Mouse (Mus musculus) CH12.LX (cell line): ENCODE data around the gene Sall2. TPM values are rescaled to one million over a fixed set of nuclear protein-coding genes. Genes with fewer than 3 reads are reported as not detected.

Experiments
- DNase-seq: peaks from one replicate; pipeline ENCODE4 v3.0.0-alpha.2; 2013; ENCODE audit errors: extremely low read depth
- H3K27ac ChIP-seq: 2 replicates; pipeline ENCODE4 v1.5.1; 2012; ENCODE audit warnings: low read depth, mild to moderate bottlenecking, control low read depth, moderate library complexity; ENCODE audit not compliant: insufficient read depth
- H3K27me3 ChIP-seq: replicated peaks from 2 replicates; pipeline ENCODE3; 2012; ENCODE audit warnings: inconsistent platforms
- H3K36me3 ChIP-seq, 2 experiments: replicated peaks in 1 of 2; 2 replicates each; pipeline versions ENCODE3 to v1.6.1; 2012; ENCODE audit warnings: inconsistent platforms in 1 of 2, low read length in 1 of 2, mild to moderate bottlenecking in 1 of 2, mixed read lengths in 1 of 2, moderate library complexity in 1 of 2; ENCODE audit not compliant: control insufficient read depth in 1 of 2, insufficient read depth in 1 of 2
- H3K4me1 ChIP-seq, 2 experiments: 2 replicates each; pipeline ENCODE4 v1.6.1; 2012; ENCODE audit warnings: inconsistent platforms in 1 of 2, moderate library complexity in 1 of 2; ENCODE audit not compliant: insufficient read depth in 2 of 2, control insufficient read depth in 1 of 2
- H3K4me2 ChIP-seq: 2 replicates; pipeline ENCODE4 v1.6.1; 2012; ENCODE audit warnings: low read depth, mild to moderate bottlenecking, control low read depth; ENCODE audit not compliant: poor library complexity, insufficient read depth, severe bottlenecking
- H3K4me3 ChIP-seq, 3 experiments: fragments of 150-350 bp in 1 of 3; sonication (generic) in 1 of 3; replicated peaks in 1 of 3; 2 replicates each; pipeline versions ENCODE3 to v1.5.1; 2011 to 2012; ENCODE audit warnings: low read depth in 2 of 3, low read length in 2 of 3, mild to moderate bottlenecking in 2 of 3, moderate library complexity in 2 of 3, control low read depth in 1 of 3, improper control_type of control experiment in 1 of 3, inconsistent platforms in 1 of 3, mixed read lengths in 1 of 3; ENCODE audit not compliant: poor library complexity in 1 of 3
- H3K79me2 ChIP-seq: replicated peaks from 2 replicates; pipeline ENCODE4 v1.6.1; 2012; ENCODE audit warnings: mild to moderate bottlenecking, moderate library complexity; ENCODE audit not compliant: control insufficient read depth, poor library complexity, insufficient read depth, severe bottlenecking; ENCODE audit errors: extremely low read depth
- H3K9ac ChIP-seq: 2 replicates; pipeline ENCODE4 v1.6.1; 2012; ENCODE audit warnings: low read depth, mild to moderate bottlenecking, control low read depth, moderate library complexity; ENCODE audit not compliant: insufficient read depth
- H3K9me3 ChIP-seq: replicated peaks from 2 replicates; pipeline ENCODE3; 2012; ENCODE audit warnings: low read length, inconsistent platforms, mixed read lengths
- BHLHE40 ChIP-seq: IDR thresholded peaks from 2 replicates; pipeline ENCODE4 v1.6.1; 2011; ENCODE audit warnings: mild to moderate bottlenecking, low read depth, low read length, improper control_type of control experiment
- CHD2 ChIP-seq: IDR thresholded peaks from 2 replicates; pipeline ENCODE4 v1.6.1; 2011; ENCODE audit warnings: low read length, improper control_type of control experiment
- EP300 ChIP-seq: IDR thresholded peaks from 2 replicates; pipeline ENCODE4 v1.6.1; 2011; ENCODE audit warnings: low read length, improper control_type of control experiment
- JUN ChIP-seq: IDR thresholded peaks from 2 replicates; pipeline ENCODE4 v1.6.1; 2011; ENCODE audit warnings: low read depth, mild to moderate bottlenecking, low read length, improper control_type of control experiment, moderate library complexity; ENCODE audit not compliant: insufficient read depth
- KAT2A ChIP-seq: IDR thresholded peaks from 2 replicates; pipeline ENCODE4 v1.6.1; 2012; ENCODE audit warnings: low read length, improper control_type of control experiment, inconsistent platforms; ENCODE audit not compliant: insufficient replicate concordance
- MAFK ChIP-seq: IDR thresholded peaks from 2 replicates; pipeline ENCODE4 v1.6.1; 2011; ENCODE audit warnings: low read length, improper control_type of control experiment; ENCODE audit not compliant: insufficient replicate concordance
- MAX ChIP-seq: IDR thresholded peaks from 2 replicates; pipeline ENCODE4 v1.6.1; 2011; ENCODE audit warnings: low read length, improper control_type of control experiment
- MEF2A ChIP-seq: IDR thresholded peaks from 2 replicates; pipeline ENCODE4 v1.6.1; 2014; ENCODE audit warnings: low read depth, mild to moderate bottlenecking, inconsistent platforms, low read length, improper control_type of control experiment, borderline replicate concordance
- MYC ChIP-seq: IDR thresholded peaks from 2 replicates; pipeline ENCODE4 v1.6.1; 2011; ENCODE audit warnings: low read depth, mild to moderate bottlenecking, improper control_type of control experiment, low read length
- POLR2A ChIP-seq: IDR thresholded peaks from 2 replicates; pipeline ENCODE4 v1.6.1; 2011; ENCODE audit warnings: low read depth, mild to moderate bottlenecking, improper control_type of control experiment, low read length
- RCOR1 ChIP-seq: conservative IDR thresholded peaks from 2 replicates; pipeline ENCODE4 v1.6.1; 2012; ENCODE audit warnings: low read depth, mild to moderate bottlenecking, inconsistent platforms, low read length, improper control_type of control experiment
- SMC3 ChIP-seq: IDR thresholded peaks from 2 replicates; pipeline ENCODE4 v1.6.1; 2011; ENCODE audit warnings: low read depth, low read length, improper control_type of control experiment
- UBTF ChIP-seq: IDR thresholded peaks from 2 replicates; pipeline ENCODE4 v1.6.1; 2012; ENCODE audit warnings: low read depth, mild to moderate bottlenecking, inconsistent platforms, low read length, improper control_type of control experiment, moderate library complexity
- USF2 ChIP-seq: conservative IDR thresholded peaks from 2 replicates; pipeline ENCODE4 v1.6.1; 2011; ENCODE audit warnings: low read depth, low read length, improper control_type of control experiment
- ZKSCAN1 ChIP-seq: IDR thresholded peaks from 2 replicates; pipeline ENCODE4 v1.6.1; 2012; ENCODE audit warnings: low read depth, inconsistent platforms, low read length, improper control_type of control experiment, borderline replicate concordance
- dilution Hi-C: fragments of 300-500 bp; cut with MboI; formaldehyde crosslinking; loops from 2 replicates; pipeline ENCODE4 v1.14.3; 2020; ENCODE audit warnings: low sequenced_read_pairs; ENCODE audit not compliant: extremely low pct_unique_long_range_greater_than_20kb, extremely low pct_ligation_motif_present
- in situ Hi-C: fragments of 300-500 bp; cut with MboI; formaldehyde crosslinking; loops from 3 replicates; pipeline ENCODE4 v1.14.3; 2019; ENCODE audit warnings: low sequenced_read_pairs, low pct_ligation_motif_present, low pct_unique_long_range_greater_than_20kb, mixed read lengths
- polyA plus RNA-seq: library from polyadenylated mRNA; unstranded; fragments of >175 nt; gene quantifications from 2 replicates; pipeline ENCODE4 v1.2.1, GENCODE M21; 2012; ENCODE audit warnings: low read depth; ENCODE audit not compliant: insufficient read length
- total RNA-seq, 2 experiments: library from RNA; depleted of rRNA; stranded (reverse); fragments of 300-350 nt in 1 of 2; fragments of >200 nt in 1 of 2; gene quantifications; 2 replicates each; pipeline ENCODE4 v1.2.3; 2012 to 2014

Gene Sall2
- total and polyA plus RNA-seq, 3 experiments: 0.16 to 1.5 (median 0.40) TPM

DNA sequence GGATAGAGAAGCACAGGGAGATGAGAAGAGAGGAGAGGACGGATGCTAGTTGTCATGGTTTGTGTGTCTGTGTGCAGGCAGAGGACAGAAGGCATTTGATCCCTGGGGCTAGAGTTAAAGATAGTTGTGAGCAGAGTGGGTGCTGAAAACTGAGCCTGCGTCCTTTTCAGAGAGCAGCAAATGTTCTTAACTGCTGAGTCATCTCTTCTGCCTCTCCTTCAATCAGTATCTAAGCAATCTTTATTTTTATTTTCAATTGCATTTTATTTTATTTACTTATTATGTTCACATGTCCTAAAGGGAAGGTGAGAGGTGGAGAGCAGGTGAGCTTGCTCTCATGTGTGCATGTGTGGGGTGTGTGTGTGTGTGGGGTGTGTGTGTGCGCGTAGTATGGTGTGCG lies 44.9 kb downstream of the Sall2 start:
- H3K9ac ChIP-seq: no peak overlapping the region
- 0 out of 2 replicates have a peak, but pooled peaks have one; percentile 44 for TF ChIP-seq MAFK
- TF ChIP-seq BHLHE40: no peak
- H3K9me3 ChIP-seq: no peaks in the 10 kb centered on the region
- peaks cover 39 to 61% of the 10 kb centered on the region in 2 experiments for H3K36me3 ChIP-seq
- no peak overlapping the region for H3K27ac ChIP-seq
- dilution Hi-C loops (no loop called here), in situ Hi-C loops (no loop called here)
- peaks cover 48% of the 10 kb centered on the region for H3K79me2 ChIP-seq
- H3K27me3 ChIP-seq: no peaks in the 10 kb centered on the region
- no peak overlapping the region for H3K4me3 ChIP-seq
- H3K4me1 ChIP-seq: peaks cover 0 to 16% of the 10 kb centered on the region in 2 experiments; a peak in 2 of 4 replicates
- H3K4me2 ChIP-seq: no peak overlapping the region
- no peak for DNase-seq

DNA sequence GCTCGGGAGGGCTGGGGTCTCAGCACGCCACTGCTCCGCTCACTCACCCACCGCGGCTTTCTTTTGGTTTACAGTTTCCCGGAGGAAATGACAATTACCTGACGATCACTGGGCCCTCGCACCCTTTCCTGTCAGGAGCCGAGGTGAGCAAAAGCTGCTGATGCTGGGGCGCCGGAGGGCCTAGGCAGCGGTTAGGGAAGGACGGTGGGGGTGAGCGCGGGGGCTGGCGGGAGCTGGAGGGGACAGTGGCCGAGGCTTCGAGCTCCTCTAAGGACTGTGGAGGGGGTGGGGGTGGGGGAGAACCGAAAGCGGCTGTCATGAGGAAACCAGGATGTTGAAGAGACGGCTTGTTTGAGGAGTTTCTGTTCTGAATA lies 48.8 kb downstream of the Sall2 start:
- Histone ChIP-seq H3K4me3 (peak overlapping the region; percentile 68 to 96 (median 77)), H3K4me2 (peak overlapping the region; percentile 96; the same call in 1 of the 2 replicates), H3K79me2 (peaks cover 51% of the 10 kb centered on the region), H3K27me3 (no peaks in the 10 kb centered on the region), H3K27ac (peak overlapping the region; percentile 59), H3K4me1 (peaks cover 4 to 22% of the 10 kb centered on the region in 2 experiments; a peak in 3 of 4 replicates), H3K9me3 (no peaks in the 10 kb centered on the region), H3K9ac (peak overlapping the region; percentile 87), H3K36me3 (peaks cover 17 to 41% of the 10 kb centered on the region in 2 experiments)
- TF ChIP-seq BHLHE40 (no peak), JUN (no peak), KAT2A (no peak), SMC3 (no peak), MEF2A (no peak), RCOR1 (no peak), UBTF (no peak), POLR2A (no peak), ZKSCAN1 (no peak), MYC (no peak), USF2 (no peak), EP300 (no peak), MAX (peak; percentile 25; the same call in 1 of the 2 replicates), CHD2 (peak; percentile 42; the same call in 1 of the 2 replicates)
- DNase-seq: peak; percentile 37
- in situ Hi-C loops: no loop called here
- dilution Hi-C loops: no loop called here
